Comparison of ENCODE assay signal across 16 mouse cellular contexts in genomic region chr11:120387157-120387556, GRCm38 (mm10). TPM values are rescaled to one million over a fixed set of nuclear protein-coding genes. Genes with fewer than 3 reads are reported as not detected.
DNase-seq lines count a peak whose midpoint lies in the region; ATAC-seq and TF ChIP-seq lines count a peak whose summit lies in the region.
"Had no signal": no experiment of that assay in that cellular context is flagged by ENCODE, and none has a peak within 500 bp of the region (broad histone marks: within the 10 kb centered on the region; RNA-seq: fewer than 3 reads in every experiment).

No protein-coding gene starts in this region.

- no peak for TF ChIP-seq EP300 in ES-Bruce4 (IDR thresholded peaks at IDR 0.05; ENCODE audit: insufficient read depth, low read depth, low read length)

- no peak overlapping the region for H3K4me2 ChIP-seq in heart, embryonic 15.5 days
- H3K4me2 ChIP-seq: forebrain, embryonic 13.5 days; hindbrain, embryonic 15.5 days; lung, embryonic 14.5 days had no signal

- 55% methylated on average over 2 of the region's 2 CpGs for WGBS in heart, embryonic 10.5 days
- WGBS in heart, embryonic 15.5 days = 39% methylated on average over 2 of the region's 2 CpGs

- peak overlapping the region; percentile 74 for H3K27ac ChIP-seq in heart, embryonic 10.5 days
- peak overlapping the region; percentile 70; the same call in 1 of the 2 replicates for H3K27ac ChIP-seq in ES-Bruce4 (ENCODE audit: insufficient read depth, low read length)
- H3K27ac ChIP-seq in heart, embryonic 15.5 days = peak overlapping the region; percentile 93
- H3K27ac ChIP-seq: embryonic facial prominence, embryonic 10.5 days; forebrain, embryonic 13.5 days; hindbrain, embryonic 15.5 days; limb, embryonic 10.5 days; midbrain, embryonic 10.5 days had no signal

- H3K36me3 ChIP-seq in heart, embryonic 10.5 days = peaks cover 72% of the 10 kb centered on the region
- peaks cover 27% of the 10 kb centered on the region for H3K36me3 ChIP-seq in ES-Bruce4 (ENCODE audit: control insufficient read depth, insufficient read depth, low read length, poor library complexity, severe bottlenecking)
- peaks cover 57% of the 10 kb centered on the region for H3K36me3 ChIP-seq in heart, embryonic 15.5 days

- no peaks in the 10 kb centered on the region for H3K9me3 ChIP-seq in heart, embryonic 10.5 days
- H3K9me3 ChIP-seq in ES-Bruce4 (replicated peaks; ENCODE audit: control insufficient read depth, insufficient read depth, low read length, poor library complexity, severe bottlenecking) = no peaks in the 10 kb centered on the region
- H3K9me3 ChIP-seq in heart, embryonic 15.5 days (replicated peaks) = no peaks in the 10 kb centered on the region
- H3K9me3 ChIP-seq: embryonic facial prominence, embryonic 10.5 days; forebrain, embryonic 13.5 days; hindbrain, embryonic 15.5 days; limb, embryonic 10.5 days; midbrain, embryonic 10.5 days had no signal

- H3K9ac ChIP-seq in ES-Bruce4 (ENCODE audit: low read depth, poor library complexity, severe bottlenecking) = no peak overlapping the region
- no peak overlapping the region for H3K9ac ChIP-seq in heart, embryonic 15.5 days
- H3K9ac ChIP-seq: forebrain, embryonic 13.5 days; hindbrain, embryonic 15.5 days; lung, embryonic 14.5 days had no signal

- no peak for DNase-seq in heart, embryonic 10.5 days (ENCODE audit: low spot score)
- DNase-seq in heart, adult 9 months (ENCODE audit: low spot score in 2 of 2) = no peak
- DNase-seq in adrenal gland, postnatal 10 days = peak; percentile 77
- no peak for DNase-seq in cerebellum, postnatal 10 days
- DNase-seq in neural tube, embryonic 10.5 days (ENCODE audit: extremely low spot score, low spot score) = no peak
- DNase-seq: cerebellum, adult 8-10 months; kidney, adult 9 months; lung, embryonic 14.5 days had no signal

- H3K4me3 ChIP-seq in heart, embryonic 10.5 days = no peak overlapping the region
- H3K4me3 ChIP-seq in ES-Bruce4 (ENCODE audit: low read depth, low read length) = no peak overlapping the region
- H3K4me3 ChIP-seq in heart, embryonic 15.5 days = no peak overlapping the region
- H3K4me3 ChIP-seq: embryonic facial prominence, embryonic 10.5 days; forebrain, embryonic 13.5 days; hindbrain, embryonic 15.5 days; limb, embryonic 10.5 days; midbrain, embryonic 10.5 days had no signal

- ATAC-seq in heart, embryonic 15.5 days (replicated peaks; ENCODE audit: insufficient number of reproducible peaks, insufficient read depth, low FRiP score, low read depth) = no peak
- ATAC-seq: CD4-positive, CD25-positive, alpha-beta regulatory T cell, adult 4 months; forebrain, embryonic 13.5 days had no signal

- no peak for TF ChIP-seq POLR2A in ES-Bruce4 (IDR thresholded peaks at IDR 0.05; ENCODE audit: insufficient read depth, low read length)

- peaks cover 21% of the 10 kb centered on the region for H3K4me1 ChIP-seq in heart, embryonic 10.5 days
- no peaks in the 10 kb centered on the region for H3K4me1 ChIP-seq in ES-Bruce4 (ENCODE audit: control insufficient read depth, insufficient read depth, low read length)
- H3K4me1 ChIP-seq in heart, embryonic 15.5 days (replicated peaks) = peaks cover 42% of the 10 kb centered on the region
- H3K4me1 ChIP-seq: embryonic facial prominence, embryonic 10.5 days; forebrain, embryonic 13.5 days; hindbrain, embryonic 15.5 days; midbrain, embryonic 10.5 days had no signal

- TF ChIP-seq CTCF in ES-Bruce4 (IDR thresholded peaks at IDR 0.05; ENCODE audit: low read depth, low read length) = no peak

- no peaks in the 10 kb centered on the region for H3K27me3 ChIP-seq in heart, embryonic 10.5 days (ENCODE audit: insufficient read depth, poor library complexity, severe bottlenecking)
- H3K27me3 ChIP-seq in ES-Bruce4 (ENCODE audit: control insufficient read depth, insufficient read depth, low read length, poor library complexity, severe bottlenecking) = no peaks in the 10 kb centered on the region
- no peaks in the 10 kb centered on the region for H3K27me3 ChIP-seq in heart, embryonic 15.5 days
- H3K27me3 ChIP-seq: forebrain, embryonic 13.5 days; hindbrain, embryonic 15.5 days had no signal

RNA-seq across cellular contexts. Expression of gene Faap100, which starts 8.6 kb away (rescaled TPM):
- 32.5 and 35.9 TPM in 2 replicates for polyA plus RNA-seq in heart, embryonic 10.5 days (2016; fragmentation: Nextera tagmentation; extraction: Ambion mirVana)
- polyA plus RNA-seq in ES-Bruce4 (2011; ENCODE audit: insufficient read depth, insufficient read length, low read depth, missing spikeins) = 13.2 and 15.2 TPM in 2 replicates
- total RNA-seq in adrenal gland, postnatal 10 days (2021) = 10 to 100 TPM; 19.5 to 26.4 TPM
- 27.0 and 38.0 TPM in 2 replicates for polyA plus RNA-seq in heart, embryonic 15.5 days (2015; fragmentation: Nextera tagmentation; extraction: Ambion mirVana)

RNA-seq across cellular contexts. Expression of gene Fscn2, which starts 25.8 kb away (rescaled TPM):
- 0.25 and 0.49 TPM in 2 replicates for polyA plus RNA-seq in heart, embryonic 10.5 days (2016; fragmentation: Nextera tagmentation; extraction: Ambion mirVana)
- not detected in 2 replicates for polyA plus RNA-seq in ES-Bruce4 (2011; ENCODE audit: insufficient read depth, insufficient read length, low read depth, missing spikeins)
- under 1 TPM; 0.15 to 0.45 TPM for total RNA-seq in adrenal gland, postnatal 10 days (2021)
- 0.42 and 0.66 TPM in 2 replicates for polyA plus RNA-seq in heart, embryonic 15.5 days (2015; fragmentation: Nextera tagmentation; extraction: Ambion mirVana)

RNA-seq across cellular contexts. Expression of gene Actg1, which starts 38.8 kb away (rescaled TPM):
- polyA plus RNA-seq in heart, embryonic 10.5 days (2016; fragmentation: Nextera tagmentation; extraction: Ambion mirVana) = 1,513 and 2,033 TPM in 2 replicates
- 2,484 and 2,505 TPM in 2 replicates for polyA plus RNA-seq in ES-Bruce4 (2011; ENCODE audit: insufficient read depth, insufficient read length, low read depth, missing spikeins)
- total RNA-seq in adrenal gland, postnatal 10 days (2021) = 100 to 1,000 TPM; 954 to 956 TPM
- polyA plus RNA-seq in heart, embryonic 15.5 days (2015; fragmentation: Nextera tagmentation; extraction: Ambion mirVana) = 921 and 1,308 TPM in 2 replicates

RNA-seq across cellular contexts. Expression of gene Nploc4, which starts 50.4 kb away (rescaled TPM):
- 43.0 and 49.6 TPM in 2 replicates for polyA plus RNA-seq in heart, embryonic 10.5 days (2016; fragmentation: Nextera tagmentation; extraction: Ambion mirVana)
- 66.9 and 77.2 TPM in 2 replicates for polyA plus RNA-seq in ES-Bruce4 (2011; ENCODE audit: insufficient read depth, insufficient read length, low read depth, missing spikeins)
- 10 to 100 TPM; 59.7 to 67.0 TPM for total RNA-seq in adrenal gland, postnatal 10 days (2021)
- 22.5 and 30.3 TPM in 2 replicates for polyA plus RNA-seq in heart, embryonic 15.5 days (2015; fragmentation: Nextera tagmentation; extraction: Ambion mirVana)

RNA-seq across cellular contexts. Expression of gene Tspan10, which starts 55.3 kb away (rescaled TPM):
- not detected in 2 replicates for polyA plus RNA-seq in heart, embryonic 10.5 days (2016; fragmentation: Nextera tagmentation; extraction: Ambion mirVana)
- not detected in 2 replicates for polyA plus RNA-seq in ES-Bruce4 (2011; ENCODE audit: insufficient read depth, insufficient read length, low read depth, missing spikeins)
- total RNA-seq in adrenal gland, postnatal 10 days (2021) = 1 to 10 TPM in 1 of 2 experiments, under 1 TPM in 1; 0.30 to 2.6 TPM
- 0.09 TPM in 1 of 2 replicates, not detected in the other for polyA plus RNA-seq in heart, embryonic 15.5 days (2015; fragmentation: Nextera tagmentation; extraction: Ambion mirVana)
- polyA plus RNA-seq: CD4-positive, CD25-positive, alpha-beta regulatory T cell, adult 4 months; forebrain, embryonic 13.5 days; hindbrain, embryonic 15.5 days; limb, embryonic 10.5 days; lung, embryonic 14.5 days had no signal
